Mouse (Mus musculus): ENCODE measurements around the gene Gdpd5. TPM values are rescaled to one million over a fixed set of nuclear protein-coding genes. Genes with fewer than 3 reads are reported as not detected.

Gene Gdpd5
- polyA plus RNA-seq, 1 experiment from 2014 or later: 46.4 TPM

DNA sequence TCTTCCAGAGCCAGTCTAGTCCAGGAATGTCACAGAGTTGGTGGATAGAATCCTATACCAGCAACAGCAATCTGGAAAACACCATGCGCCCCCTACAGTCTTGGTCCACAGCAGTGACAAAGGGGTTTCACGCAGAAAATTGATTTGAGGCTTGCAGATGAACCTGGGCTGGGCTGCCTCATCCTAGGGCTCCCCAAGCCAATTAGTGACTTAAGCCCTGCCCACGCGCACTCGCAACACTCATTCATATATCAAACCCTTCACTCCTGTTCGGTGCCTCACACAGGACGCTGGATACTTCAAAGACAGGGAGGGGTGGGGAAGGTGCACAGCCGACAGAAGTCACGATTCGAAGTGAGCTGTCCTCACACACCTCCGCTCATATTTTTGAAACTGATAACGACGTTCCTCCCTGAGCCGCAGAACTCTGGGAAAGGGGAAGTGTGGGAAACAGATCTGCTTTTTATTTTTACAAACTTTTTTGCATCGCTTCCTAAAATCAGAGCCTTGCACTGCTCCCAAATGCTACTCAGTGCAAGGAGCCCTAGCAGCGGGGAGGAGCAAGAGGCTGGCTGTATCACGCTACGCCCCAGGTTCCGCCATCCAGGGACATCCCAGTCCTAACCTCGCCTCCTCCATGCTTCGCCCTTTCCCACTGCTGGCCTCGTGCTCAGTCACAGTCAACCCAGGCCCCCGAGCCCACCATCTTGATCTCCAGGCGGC is 562 bp upstream of the Gdpd5 start:
- Histone ChIP-seq H3K4me1 (replicated peaks) (peaks cover 48% of the 10 kb centered on the region), H3K36me3 (no peaks in the 10 kb centered on the region), H3K9ac (replicated peaks) (peak overlapping the region; percentile 88), H3K9me3 (no peaks in the 10 kb centered on the region), H3K27me3 (no peaks in the 10 kb centered on the region), H3K4me2 (replicated peaks) (peak overlapping the region; percentile 80), H3K27ac (peak overlapping the region; percentile 98), H3K4me3 (replicated peaks) (peak overlapping the region; percentile 69)
- peak; percentile 16 for ATAC-seq
- WGBS: 1% methylated on average over 24 of the region's 24 CpGs

DNA sequence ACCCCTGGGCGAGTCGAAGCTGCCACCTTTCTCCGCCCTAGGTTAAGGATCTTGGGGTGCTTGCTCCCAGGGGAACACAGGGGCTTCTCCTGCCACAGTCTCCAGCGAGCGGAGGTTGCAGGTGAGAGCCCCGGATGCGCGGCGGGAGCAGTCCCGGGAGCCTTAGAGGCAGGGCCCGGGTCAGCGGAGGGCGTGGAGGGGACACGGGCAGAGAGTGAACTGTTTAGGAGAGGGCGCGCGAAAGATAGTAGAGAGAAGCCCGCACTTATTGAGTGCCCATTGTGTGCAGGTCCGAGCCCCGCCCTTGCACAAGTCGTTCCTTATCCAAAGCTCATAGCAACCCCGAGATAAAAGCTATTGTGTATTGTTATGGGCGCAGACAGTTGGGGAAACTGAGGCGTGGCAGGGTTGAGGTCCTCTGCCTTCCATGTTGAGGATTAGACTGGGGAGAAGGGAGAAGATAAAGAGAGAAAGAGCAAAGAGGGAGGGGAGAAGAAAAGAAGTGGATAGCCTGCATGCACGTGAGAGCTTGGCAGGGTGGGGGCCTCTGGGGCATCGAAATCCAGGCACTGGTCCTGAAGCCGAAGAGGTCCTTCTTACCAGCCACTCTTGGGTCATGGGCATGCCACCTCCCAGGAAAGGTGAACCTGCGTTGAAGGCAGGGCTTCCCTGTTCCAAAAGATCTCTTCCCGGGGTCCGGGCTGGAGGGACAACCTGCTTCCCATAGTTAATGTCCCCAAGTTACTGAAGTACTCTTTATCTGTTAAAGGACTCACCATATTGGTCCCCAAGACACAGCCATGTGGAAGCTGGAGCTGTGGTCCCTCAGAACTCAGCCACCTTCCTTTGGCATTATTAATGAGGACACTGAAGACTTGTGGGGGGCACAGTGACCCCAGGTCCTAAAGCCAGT is 1.1 kb downstream of the Gdpd5 start:
- Histone ChIP-seq H3K4me3 (replicated peaks) (peak overlapping the region; percentile 69), H3K9ac (replicated peaks) (peak overlapping the region; percentile 86), H3K27ac (peak overlapping the region; percentile 98), H3K9me3 (no peaks in the 10 kb centered on the region), H3K36me3 (peaks cover 4% of the 10 kb centered on the region), H3K4me2 (replicated peaks) (peak overlapping the region; percentile 80), H3K27me3 (no peaks in the 10 kb centered on the region), H3K4me1 (replicated peaks) (peaks cover 55% of the 10 kb centered on the region)
- whole genome bisulfite sequencing: 12% methylated on average over 30 of the region's 30 CpGs
- ATAC-seq: 0 out of 2 replicates have a peak, but pooled peaks have one; percentile 0

DNA sequence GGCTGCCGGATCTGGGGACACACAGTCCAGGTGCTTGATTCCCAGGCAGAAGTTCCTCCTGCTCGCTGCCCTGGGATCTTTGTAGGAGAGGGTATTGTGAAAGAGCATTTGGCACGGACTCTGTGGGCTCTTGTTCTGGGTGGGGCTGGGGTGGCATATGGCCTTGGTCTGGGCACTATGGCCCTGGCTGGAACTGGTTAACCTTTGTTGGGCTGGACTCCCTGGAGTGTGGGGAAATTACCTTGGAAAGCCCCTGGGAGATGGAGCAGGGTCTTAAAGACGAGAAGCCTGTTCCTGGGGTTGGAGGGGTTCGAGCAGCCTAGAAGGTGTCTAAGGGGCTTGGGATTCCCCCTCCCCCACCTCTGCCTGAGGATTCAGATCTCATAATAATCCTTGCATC is 2.0 kb downstream of the Gdpd5 start:
- Histone ChIP-seq H3K9me3 (no peaks in the 10 kb centered on the region), H3K27ac (peak overlapping the region; percentile 57; the same call in 1 of the 2 replicates), H3K36me3 (peaks cover 13% of the 10 kb centered on the region), H3K27me3 (no peaks in the 10 kb centered on the region), H3K9ac (replicated peaks) (peak overlapping the region; percentile 86), H3K4me3 (replicated peaks) (peak overlapping the region; percentile 69), H3K4me2 (replicated peaks) (peak overlapping the region; percentile 80), H3K4me1 (replicated peaks) (peaks cover 55% of the 10 kb centered on the region)
- no peak for ATAC-seq
- WGBS: 50% methylated on average over 5 of the region's 5 CpGs

- Histone ChIP-seq H3K27ac (peak overlapping the region; percentile 57), H3K9me3 (no peaks in the 10 kb centered on the region), H3K27me3 (no peaks in the 10 kb centered on the region), H3K36me3 (peaks cover 23% of the 10 kb centered on the region), H3K4me3 (replicated peaks) (peak overlapping the region; percentile 69), H3K4me2 (replicated peaks) (peak overlapping the region; percentile 80), H3K9ac (replicated peaks) (peak overlapping the region; percentile 86), H3K4me1 (replicated peaks) (peaks cover 56% of the 10 kb centered on the region)
- no peak for ATAC-seq
- 21% methylated on average over 4 of the region's 4 CpGs for WGBS
Measured at GRCm38 (mm10) chr7:99384101-99384611, 2.9 kb downstream of the Gdpd5 start.

DNA sequence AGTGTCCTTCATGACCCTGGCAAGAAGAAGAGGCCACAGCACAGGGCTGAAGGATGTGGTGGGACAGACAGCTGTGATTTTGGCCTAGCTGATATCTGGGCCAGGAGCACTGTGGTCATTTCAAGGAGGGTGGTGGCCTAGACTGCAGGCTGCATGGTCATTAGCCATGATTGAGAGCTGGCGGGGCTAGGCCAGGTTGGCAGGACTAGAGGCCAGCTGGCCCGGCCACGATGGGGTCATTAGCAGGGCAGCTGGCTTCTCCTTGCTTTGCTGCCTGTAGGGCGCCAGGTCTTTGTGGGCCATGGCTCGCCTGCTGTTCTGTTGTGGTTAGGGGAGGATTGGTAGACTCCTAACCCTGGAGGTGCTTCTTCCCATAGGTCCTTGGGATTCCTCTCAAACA is 4.8 kb downstream of the Gdpd5 start:
- 62% methylated on average over 5 of the region's 5 CpGs for WGBS
- Histone ChIP-seq H3K36me3 (peaks cover 29% of the 10 kb centered on the region), H3K27me3 (no peaks in the 10 kb centered on the region), H3K9ac (replicated peaks) (peak overlapping the region; percentile 86; the same call in 1 of the 2 replicates), H3K9me3 (no peaks in the 10 kb centered on the region), H3K4me1 (replicated peaks) (peaks cover 66% of the 10 kb centered on the region), H3K27ac (no peak overlapping the region), H3K4me2 (replicated peaks) (peak overlapping the region; percentile 10; the same call in 1 of the 2 replicates), H3K4me3 (replicated peaks) (no peak overlapping the region)
- no peak for ATAC-seq

GRCm38 (mm10) chr7:99386811-99387210 is 5.6 kb downstream of the Gdpd5 start:
- Histone ChIP-seq H3K4me1 (replicated peaks) (peaks cover 67% of the 10 kb centered on the region), H3K9me3 (no peaks in the 10 kb centered on the region), H3K27me3 (no peaks in the 10 kb centered on the region), H3K4me3 (replicated peaks) (no peak overlapping the region), H3K36me3 (peaks cover 37% of the 10 kb centered on the region), H3K9ac (replicated peaks) (no peak overlapping the region), H3K27ac (no peak overlapping the region), H3K4me2 (replicated peaks) (no peak overlapping the region)
- ATAC-seq: no peak
- 97% methylated on average over 4 of the region's 4 CpGs for WGBS

GRCm38 (mm10) chr7:99387356-99387755 is 6.1 kb downstream of the Gdpd5 start:
- ATAC-seq: no peak
- Histone ChIP-seq H3K4me3 (replicated peaks) (no peak overlapping the region), H3K9ac (replicated peaks) (no peak overlapping the region), H3K36me3 (peaks cover 42% of the 10 kb centered on the region), H3K4me1 (replicated peaks) (peaks cover 61% of the 10 kb centered on the region), H3K4me2 (replicated peaks) (no peak overlapping the region), H3K27me3 (no peaks in the 10 kb centered on the region), H3K27ac (no peak overlapping the region), H3K9me3 (no peaks in the 10 kb centered on the region)
- 91% methylated on average over 5 of the region's 5 CpGs for WGBS

DNA sequence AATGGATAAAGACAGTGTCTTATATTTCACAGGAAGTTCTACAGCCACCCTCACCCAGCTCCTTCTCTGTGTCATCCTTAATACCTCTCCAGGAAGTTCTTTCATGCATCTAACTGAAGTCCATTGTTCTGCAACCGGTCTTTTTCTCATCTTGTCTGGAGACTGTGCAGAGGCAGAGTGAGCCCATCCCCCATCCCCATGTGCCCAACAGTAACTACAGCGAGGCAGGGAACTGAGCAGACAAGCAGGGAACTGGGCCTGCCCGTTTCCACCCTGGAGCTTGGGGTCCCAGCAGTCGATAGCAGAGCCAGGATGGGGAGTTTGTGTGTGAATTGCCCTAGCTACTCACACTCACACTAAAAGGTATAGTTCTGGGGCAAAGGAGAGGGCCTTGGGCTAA is 9.3 kb downstream of the Gdpd5 start:
- no peaks in the 10 kb centered on the region for H3K9me3 ChIP-seq
- WGBS: 17% methylated on average over 4 of the region's 4 CpGs
- H3K36me3 ChIP-seq: peaks cover 63% of the 10 kb centered on the region
- no peaks in the 10 kb centered on the region for H3K27me3 ChIP-seq
- H3K9ac ChIP-seq (replicated peaks): no peak overlapping the region
- H3K4me2 ChIP-seq (replicated peaks): no peak overlapping the region
- H3K4me3 ChIP-seq (replicated peaks): no peak overlapping the region
- ATAC-seq: no peak
- peaks cover 36% of the 10 kb centered on the region for H3K4me1 ChIP-seq (replicated peaks)
- no peak overlapping the region for H3K27ac ChIP-seq

DNA sequence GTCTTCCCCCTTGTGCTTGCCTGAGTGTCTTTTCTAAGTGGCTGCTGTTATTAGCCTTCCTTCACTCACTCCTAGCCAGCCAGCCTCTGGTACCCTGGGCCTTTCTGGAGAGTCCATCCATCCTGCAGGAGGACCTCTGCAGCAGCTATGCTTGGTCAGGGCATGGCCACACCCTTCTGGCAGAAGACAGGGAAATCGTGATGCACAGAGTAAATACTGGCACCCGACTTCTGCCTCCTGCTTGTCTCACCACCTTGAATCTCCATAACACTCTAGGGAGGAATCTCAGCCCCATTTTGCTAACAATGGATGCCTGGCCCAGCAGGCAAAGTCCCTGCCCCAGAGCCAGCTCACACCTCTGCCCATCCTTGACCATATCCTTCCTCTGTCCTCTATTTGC is 11.5 kb downstream of the Gdpd5 start:
- no peak overlapping the region for H3K9ac ChIP-seq (replicated peaks)
- no peak overlapping the region for H3K27ac ChIP-seq
- no peak overlapping the region for H3K4me2 ChIP-seq (replicated peaks)
- peaks cover 48% of the 10 kb centered on the region for H3K4me1 ChIP-seq (replicated peaks)
- H3K9me3 ChIP-seq: no peaks in the 10 kb centered on the region
- 75% methylated on average over 2 of the region's 2 CpGs for WGBS
- H3K4me3 ChIP-seq (replicated peaks): no peak overlapping the region
- no peak for ATAC-seq
- H3K27me3 ChIP-seq: no peaks in the 10 kb centered on the region
- H3K36me3 ChIP-seq: peaks cover 55% of the 10 kb centered on the region

DNA sequence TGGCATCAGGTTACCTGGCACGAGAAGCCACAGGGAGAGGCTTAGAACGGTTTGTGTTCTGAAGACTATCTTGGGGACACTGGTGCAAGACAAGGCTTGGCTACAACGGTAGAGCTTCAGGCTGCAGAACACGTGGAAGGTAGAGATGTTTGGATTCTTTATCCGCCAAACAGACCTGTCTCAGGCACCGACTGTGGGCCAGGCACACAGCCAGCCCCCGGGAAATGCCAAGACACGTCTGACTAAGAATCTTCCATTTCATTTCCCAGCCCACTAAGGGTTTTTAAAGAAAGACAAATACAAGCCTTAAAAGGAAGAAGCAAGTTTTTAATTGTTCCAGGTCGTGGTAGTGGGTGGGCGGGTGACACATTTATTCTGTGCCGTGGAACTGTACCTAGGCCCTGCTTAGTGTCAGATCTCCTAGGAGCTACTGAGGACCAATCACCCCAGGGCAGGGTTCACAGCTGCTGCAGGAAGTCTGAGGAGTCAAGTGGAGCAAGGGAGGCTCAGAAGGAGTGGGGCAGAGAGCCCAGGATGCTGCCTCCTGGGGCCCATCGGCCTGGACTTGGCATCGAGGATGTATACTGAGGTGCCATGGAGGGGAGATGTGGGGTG is 12.6 kb downstream of the Gdpd5 start:
- no peak for ATAC-seq
- Histone ChIP-seq H3K27me3 (no peaks in the 10 kb centered on the region), H3K9ac (replicated peaks) (no peak overlapping the region), H3K27ac (no peak overlapping the region), H3K4me2 (replicated peaks) (no peak overlapping the region), H3K4me1 (replicated peaks) (peaks cover 47% of the 10 kb centered on the region), H3K36me3 (peaks cover 49% of the 10 kb centered on the region), H3K4me3 (replicated peaks) (no peak overlapping the region), H3K9me3 (no peaks in the 10 kb centered on the region)
- WGBS: 87% methylated on average over 13 of the region's 13 CpGs

DNA sequence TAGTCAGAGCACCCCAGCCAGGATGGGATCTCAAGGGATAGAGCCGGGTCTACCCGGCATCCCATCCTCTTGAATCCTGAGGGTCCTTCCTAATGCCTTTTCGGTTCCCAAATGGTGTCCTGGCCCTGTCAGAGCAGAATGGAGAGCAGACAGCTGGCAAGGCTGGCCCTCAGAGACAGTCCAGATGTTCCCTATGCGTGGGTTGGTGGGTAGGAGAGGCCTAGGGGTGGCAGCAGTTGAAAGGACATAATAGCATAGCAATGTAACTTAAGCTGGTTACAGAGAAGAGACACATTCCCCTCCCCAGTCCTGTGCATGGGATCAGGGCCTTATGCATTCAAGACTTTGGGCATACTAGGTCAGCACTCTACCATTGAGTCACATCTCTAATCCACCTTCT is 14.2 kb downstream of the Gdpd5 start:
- 76% methylated on average over 4 of the region's 4 CpGs for WGBS
- no peaks in the 10 kb centered on the region for H3K27me3 ChIP-seq
- peaks cover 53% of the 10 kb centered on the region for H3K36me3 ChIP-seq
- H3K9me3 ChIP-seq: no peaks in the 10 kb centered on the region
- no peak overlapping the region for H3K4me2 ChIP-seq (replicated peaks)
- H3K9ac ChIP-seq (replicated peaks): no peak overlapping the region
- peaks cover 36% of the 10 kb centered on the region for H3K4me1 ChIP-seq (replicated peaks)
- no peak overlapping the region for H3K4me3 ChIP-seq (replicated peaks)
- no peak overlapping the region for H3K27ac ChIP-seq
- no peak for ATAC-seq

Data from midbrain, embryonic 13.5 days (tissue).